Mouse (Mus musculus) E14TG2a.4 (cell line): ENCODE results near the gene Tom1l1.

Source experiments
- CTCF ChIP-seq: conservative IDR thresholded peaks from 2 replicates; pipeline ENCODE4 v1.5.1; 2014; ENCODE audit warnings: low read length
- NANOG ChIP-seq: IDR thresholded peaks from 2 replicates; pipeline ENCODE4 v1.6.1; 2014; ENCODE audit warnings: borderline replicate concordance, low read length, mixed read lengths
- POU5F1 ChIP-seq: IDR thresholded peaks from 2 replicates; pipeline ENCODE4 v1.6.1; 2014; ENCODE audit warnings: low read length, borderline replicate concordance

DNA sequence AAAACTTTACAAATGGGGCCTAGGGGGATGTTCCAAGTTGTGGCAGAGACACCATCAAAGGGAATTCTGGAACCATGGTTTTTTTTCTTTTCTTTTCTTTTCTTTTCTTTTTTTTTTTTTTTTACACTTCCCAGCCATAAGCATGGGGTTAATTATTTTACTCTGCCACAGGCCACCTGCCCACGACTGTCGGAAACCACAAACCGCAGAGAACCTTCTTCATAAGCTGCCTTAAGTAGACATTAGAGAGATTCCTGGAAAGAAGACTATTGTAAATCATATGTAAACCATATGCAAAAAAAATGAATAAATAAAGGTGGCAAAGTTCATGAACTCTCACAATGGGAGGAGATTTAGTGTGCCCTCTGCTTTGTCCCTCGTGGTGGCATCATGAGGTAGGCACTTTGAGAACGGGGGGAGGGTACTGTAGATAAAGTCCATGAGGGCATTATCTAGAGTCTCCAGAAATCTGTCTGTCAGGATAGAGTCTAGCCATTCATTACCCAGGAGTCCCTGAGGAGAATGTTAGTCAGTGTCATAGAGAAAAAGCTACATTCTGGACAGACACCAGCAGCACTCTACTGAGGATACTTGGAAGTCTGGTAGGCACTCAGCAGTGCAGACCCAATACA lies 12.6 kb downstream of the Tom1l1 start:
- no peak for TF ChIP-seq CTCF
- TF ChIP-seq NANOG = no peak
- no peak for TF ChIP-seq POU5F1
